Mouse (Mus musculus): ENCODE measurements at regions not wholly inside any gene's neighbourhood (a gene's known extent, or its start where the extent isn't known, plus 50 kb on each side); places are given as distances from the start of the nearest gene placed in this dataset.

- no peak for ATAC-seq (ENCODE audit: insufficient number of reproducible peaks, insufficient read depth, low FRiP score, low read depth)
- 76% methylated on average over 7 of the region's 7 CpGs for WGBS
- no peak overlapping the region for H3K4me2 ChIP-seq (replicated peaks; ENCODE audit: low read depth, low read length)
Measured at GRCm38 (mm10) chr8:92472257-92472656, 114.8 kb downstream of the Irx5 start.

GRCm38 (mm10) chr8:92472817-92473216 is 115.4 kb downstream of the Irx5 start:
- Histone ChIP-seq H3K27me3 (ENCODE audit: control insufficient read depth, insufficient read depth, low read length) (no peaks in the 10 kb centered on the region), H3K4me2 (replicated peaks; ENCODE audit: low read depth, low read length) (no peak overlapping the region), H3K9ac (replicated peaks; ENCODE audit: low read depth, low read length) (no peak overlapping the region), H3K9me3 (ENCODE audit: control insufficient read depth, low read depth, low read length) (no peaks in the 10 kb centered on the region), H3K4me3 (ENCODE audit: low read depth, low read length) (no peak overlapping the region), H3K4me1 (ENCODE audit: control insufficient read depth, insufficient read depth, low read length) (no peaks in the 10 kb centered on the region), H3K27ac (ENCODE audit: low read length) (no peak overlapping the region), H3K36me3 (ENCODE audit: control insufficient read depth, insufficient read depth, low read length) (no peaks in the 10 kb centered on the region)
- 64% methylated on average over 3 of the region's 3 CpGs for WGBS
- no peak for ATAC-seq (ENCODE audit: insufficient number of reproducible peaks, insufficient read depth, low FRiP score, low read depth)

More at GRCm38 (mm10) chr8:92472257-92472656, 114.8 kb downstream of the Irx5 start:
- H3K36me3 ChIP-seq (ENCODE audit: control insufficient read depth, insufficient read depth, low read length), result no peaks in the 10 kb centered on the region
- H3K4me3 ChIP-seq (ENCODE audit: low read depth, low read length), result no peak overlapping the region
- no peak overlapping the region for H3K27ac ChIP-seq (ENCODE audit: low read length)
- no peaks in the 10 kb centered on the region for H3K9me3 ChIP-seq (ENCODE audit: control insufficient read depth, low read depth, low read length)
- H3K9ac ChIP-seq (replicated peaks; ENCODE audit: low read depth, low read length), result no peak overlapping the region
- H3K27me3 ChIP-seq (ENCODE audit: control insufficient read depth, insufficient read depth, low read length), result no peaks in the 10 kb centered on the region
- H3K4me1 ChIP-seq (ENCODE audit: control insufficient read depth, insufficient read depth, low read length), result no peaks in the 10 kb centered on the region

- H3K9ac ChIP-seq (replicated peaks; ENCODE audit: low read depth, low read length), result no peak overlapping the region
- H3K4me2 ChIP-seq (replicated peaks; ENCODE audit: low read depth, low read length), result no peak overlapping the region
- no peaks in the 10 kb centered on the region for H3K36me3 ChIP-seq (ENCODE audit: control insufficient read depth, insufficient read depth, low read length)
- ATAC-seq (ENCODE audit: insufficient number of reproducible peaks, insufficient read depth, low FRiP score, low read depth), result no peak
- no peaks in the 10 kb centered on the region for H3K9me3 ChIP-seq (ENCODE audit: control insufficient read depth, low read depth, low read length)
- no peak overlapping the region for H3K4me3 ChIP-seq (ENCODE audit: low read depth, low read length)
- H3K27me3 ChIP-seq (ENCODE audit: control insufficient read depth, insufficient read depth, low read length), result no peaks in the 10 kb centered on the region
- H3K4me1 ChIP-seq (ENCODE audit: control insufficient read depth, insufficient read depth, low read length), result no peaks in the 10 kb centered on the region
- 68% methylated on average over 5 of the region's 5 CpGs for WGBS
- no peak overlapping the region for H3K27ac ChIP-seq (ENCODE audit: low read length)
Measured at GRCm38 (mm10) chr8:92482393-92482792, 125.0 kb downstream of the Irx5 start.

- Histone ChIP-seq H3K4me1 (ENCODE audit: control insufficient read depth, insufficient read depth, low read length) (no peaks in the 10 kb centered on the region), H3K4me3 (ENCODE audit: low read depth, low read length) (no peak overlapping the region), H3K9me3 (ENCODE audit: control insufficient read depth, low read depth, low read length) (no peaks in the 10 kb centered on the region), H3K9ac (replicated peaks; ENCODE audit: low read depth, low read length) (no peak overlapping the region), H3K27ac (ENCODE audit: low read length) (no peak overlapping the region), H3K4me2 (replicated peaks; ENCODE audit: low read depth, low read length) (no peak overlapping the region), H3K36me3 (ENCODE audit: control insufficient read depth, insufficient read depth, low read length) (no peaks in the 10 kb centered on the region), H3K27me3 (ENCODE audit: control insufficient read depth, insufficient read depth, low read length) (no peaks in the 10 kb centered on the region)
- WGBS, result 53% methylated on average over 8 of the region's 8 CpGs
- no peak for ATAC-seq (ENCODE audit: insufficient number of reproducible peaks, insufficient read depth, low FRiP score, low read depth)
Measured at GRCm38 (mm10) chr8:92483055-92483765, 125.8 kb downstream of the Irx5 start.

- no peak overlapping the region for H3K4me3 ChIP-seq (ENCODE audit: low read depth, low read length)
- no peaks in the 10 kb centered on the region for H3K9me3 ChIP-seq (ENCODE audit: control insufficient read depth, low read depth, low read length)
- H3K4me1 ChIP-seq (ENCODE audit: control insufficient read depth, insufficient read depth, low read length), result no peaks in the 10 kb centered on the region
- no peaks in the 10 kb centered on the region for H3K36me3 ChIP-seq (ENCODE audit: control insufficient read depth, insufficient read depth, low read length)
- no peak overlapping the region for H3K27ac ChIP-seq (ENCODE audit: low read length)
- WGBS, result 76% methylated on average over 8 of the region's 8 CpGs
- no peaks in the 10 kb centered on the region for H3K27me3 ChIP-seq (ENCODE audit: control insufficient read depth, insufficient read depth, low read length)
- ATAC-seq (ENCODE audit: insufficient number of reproducible peaks, insufficient read depth, low FRiP score, low read depth), result no peak
- H3K4me2 ChIP-seq (replicated peaks; ENCODE audit: low read depth, low read length), result no peak overlapping the region
- no peak overlapping the region for H3K9ac ChIP-seq (replicated peaks; ENCODE audit: low read depth, low read length)
Measured at GRCm38 (mm10) chr8:92488526-92489159, 131.2 kb downstream of the Irx5 start.

GRCm38 (mm10) chr8:92491533-92491932 is 134.1 kb downstream of the Irx5 start:
- 75% methylated on average over 5 of the region's 5 CpGs for WGBS

GRCm38 (mm10) chr8:92493403-92493802 is 136.0 kb downstream of the Irx5 start:
- no peak overlapping the region for H3K4me3 ChIP-seq (ENCODE audit: low read depth, low read length)
- H3K4me2 ChIP-seq (replicated peaks; ENCODE audit: low read depth, low read length), result no peak overlapping the region
- no peak; the same call in 1 of the 2 replicates for ATAC-seq (ENCODE audit: insufficient number of reproducible peaks, insufficient read depth, low FRiP score, low read depth)

More at GRCm38 (mm10) chr8:92491533-92491932, 134.1 kb downstream of the Irx5 start:
- no peak overlapping the region for H3K4me3 ChIP-seq (ENCODE audit: low read depth, low read length)
- H3K27me3 ChIP-seq (ENCODE audit: control insufficient read depth, insufficient read depth, low read length), result no peaks in the 10 kb centered on the region
- no peak overlapping the region for H3K4me2 ChIP-seq (replicated peaks; ENCODE audit: low read depth, low read length)
- no peak overlapping the region for H3K9ac ChIP-seq (replicated peaks; ENCODE audit: low read depth, low read length)
- no peak overlapping the region for H3K27ac ChIP-seq (ENCODE audit: low read length)
- ATAC-seq (ENCODE audit: insufficient number of reproducible peaks, insufficient read depth, low FRiP score, low read depth), result no peak
- H3K4me1 ChIP-seq (ENCODE audit: control insufficient read depth, insufficient read depth, low read length), result no peaks in the 10 kb centered on the region
- no peaks in the 10 kb centered on the region for H3K9me3 ChIP-seq (ENCODE audit: control insufficient read depth, low read depth, low read length)
- H3K36me3 ChIP-seq (ENCODE audit: control insufficient read depth, insufficient read depth, low read length), result no peaks in the 10 kb centered on the region

GRCm38 (mm10) chr8:92505552-92506281 is 148.3 kb downstream of the Irx5 start:
- 29% methylated on average over 7 of the region's 7 CpGs for WGBS

More at GRCm38 (mm10) chr8:92493403-92493802, 136.0 kb downstream of the Irx5 start:
- Histone ChIP-seq H3K9ac (replicated peaks; ENCODE audit: low read depth, low read length) (no peak overlapping the region), H3K36me3 (ENCODE audit: control insufficient read depth, insufficient read depth, low read length) (no peaks in the 10 kb centered on the region), H3K9me3 (ENCODE audit: control insufficient read depth, low read depth, low read length) (no peaks in the 10 kb centered on the region), H3K4me1 (ENCODE audit: control insufficient read depth, insufficient read depth, low read length) (no peaks in the 10 kb centered on the region), H3K27ac (ENCODE audit: low read length) (no peak overlapping the region), H3K27me3 (ENCODE audit: control insufficient read depth, insufficient read depth, low read length) (no peaks in the 10 kb centered on the region)
- 47% methylated on average over 4 of the region's 4 CpGs for WGBS

More at GRCm38 (mm10) chr8:92505552-92506281, 148.3 kb downstream of the Irx5 start:
- no peaks in the 10 kb centered on the region for H3K4me1 ChIP-seq (ENCODE audit: control insufficient read depth, insufficient read depth, low read length)
- H3K4me3 ChIP-seq (ENCODE audit: low read depth, low read length), result no peak overlapping the region
- no peaks in the 10 kb centered on the region for H3K9me3 ChIP-seq (ENCODE audit: control insufficient read depth, low read depth, low read length)
- no peaks in the 10 kb centered on the region for H3K36me3 ChIP-seq (ENCODE audit: control insufficient read depth, insufficient read depth, low read length)
- H3K27me3 ChIP-seq (ENCODE audit: control insufficient read depth, insufficient read depth, low read length), result no peaks in the 10 kb centered on the region
- ATAC-seq (ENCODE audit: insufficient number of reproducible peaks, insufficient read depth, low FRiP score, low read depth), result no peak
- no peak overlapping the region for H3K27ac ChIP-seq (ENCODE audit: low read length)
- H3K4me2 ChIP-seq (replicated peaks; ENCODE audit: low read depth, low read length), result no peak overlapping the region
- H3K9ac ChIP-seq (replicated peaks; ENCODE audit: low read depth, low read length), result no peak overlapping the region

Data from stomach, embryonic 14.5 days (tissue).